Mouse (Mus musculus) heart, postnatal 0 days (tissue): ENCODE measurements around the gene Slc39a11. TPM values are rescaled to one million over a fixed set of nuclear protein-coding genes. Genes with fewer than 3 reads are reported as not detected.

Experiments
- ATAC-seq: fragments of 200-750 bp; cut with Nextera tagmentation; 2 replicates; pipeline ENCODE4 v1.8.0; 2017; ENCODE audit warnings: low read depth, moderate number of reproducible peaks, moderate library complexity; ENCODE audit not compliant: insufficient read depth
- DNase-seq: peaks from one replicate; pipeline ENCODE4 v3.0.0-alpha.2; 2016; ENCODE audit warnings: low spot score
- H3K27ac ChIP-seq: fragments of 300-500 bp; sonication (generic); 2 replicates; pipeline ENCODE4 v1.5.1; 2014; ENCODE audit warnings: low read depth, mild to moderate bottlenecking
- H3K27me3 ChIP-seq: fragments of 300-500 bp; sonication (generic); 2 replicates; pipeline ENCODE4 v1.6.1; 2014; ENCODE audit warnings: low read length, mixed read lengths; ENCODE audit not compliant: control insufficient read depth, insufficient read depth
- H3K36me3 ChIP-seq: fragments of 300-500 bp; sonication (generic); replicated peaks from 2 replicates; pipeline ENCODE4 v1.6.1; 2014; ENCODE audit warnings: low read length, mixed read lengths; ENCODE audit not compliant: control insufficient read depth, insufficient read depth
- H3K4me1 ChIP-seq: fragments of 300-500 bp; sonication (generic); 2 replicates; pipeline ENCODE4 v1.6.1; 2014; ENCODE audit warnings: antibody characterized with exemption; ENCODE audit not compliant: control insufficient read depth, insufficient read depth
- H3K4me2 ChIP-seq: fragments of 300-500 bp; sonication (generic); 2 replicates; pipeline ENCODE4 v1.6.1; 2014; ENCODE audit warnings: low read depth, mild to moderate bottlenecking, low read length, moderate library complexity
- H3K4me3 ChIP-seq: fragments of 300-500 bp; sonication (generic); 2 replicates; pipeline ENCODE4 v1.5.1; 2014; ENCODE audit warnings: low read depth, low read length
- H3K9ac ChIP-seq: fragments of 300-500 bp; sonication (generic); replicated peaks from 2 replicates; pipeline ENCODE4 v1.6.1; 2014; ENCODE audit warnings: low read depth, low read length, mixed read lengths
- H3K9me3 ChIP-seq: fragments of 300-500 bp; sonication (generic); replicated peaks from 2 replicates; pipeline ENCODE4 v1.6.1; 2016; ENCODE audit warnings: low read length; ENCODE audit not compliant: control insufficient read depth
- CTCF ChIP-seq: IDR thresholded peaks from 2 replicates; pipeline ENCODE4 v1.5.1; 2016; ENCODE audit warnings: antibody characterized with exemption, control low read depth, low read depth
- EP300 ChIP-seq: IDR thresholded peaks from 2 replicates; pipeline ENCODE4 v1.6.1; 2016; ENCODE audit warnings: antibody characterized with exemption, low read depth
- WGBS: fragments of 180-500 bp; shearing (Covaris S2); extraction: QIAGEN DNeasy Blood & Tissue Kit; methylation state at CpG from one replicate; pipeline ENCODE4 v1.1.7; 2014; 5-methylcytosine and 5-hydroxymethylcytosine counted together
- polyA plus RNA-seq: library from polyadenylated mRNA; unstranded; fragments of >200 nt; fragmentation: Nextera tagmentation; extraction: Ambion mirVana; gene quantifications from 2 replicates; pipeline ENCODE4 v1.2.1, GENCODE M21; 2015
- total RNA-seq: library from RNA; depleted of rRNA; stranded (reverse); fragments of >200 nt; gene quantifications from 2 replicates; pipeline ENCODE4 v1.2.3, GENCODE M21; 2014; ENCODE audit warnings: low replicate concordance

Slc39a11 gene
- total and polyA plus RNA-seq, 2 experiments from 2014 or later, result 8.6 to 16.3 TPM

DNA sequence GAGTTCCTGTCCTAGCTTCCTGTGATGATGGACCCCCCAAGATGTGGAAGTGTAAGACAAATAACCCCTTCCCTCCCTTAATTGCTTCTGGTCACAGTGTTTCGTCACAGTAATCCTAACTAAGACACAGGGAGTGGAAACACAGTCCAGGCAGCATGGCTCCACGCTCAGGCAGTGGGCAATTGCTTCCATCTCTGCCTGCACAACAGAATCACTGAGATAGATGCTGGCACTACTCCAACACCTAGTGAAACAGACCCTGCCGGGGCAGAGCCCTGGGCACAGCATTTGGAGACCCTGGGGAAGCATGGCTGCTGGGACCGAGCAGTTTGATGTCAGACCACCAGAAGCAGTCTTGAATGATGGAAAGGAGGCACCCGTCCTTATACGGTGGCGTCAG, 115.9 kb downstream of the Slc39a11 start:
- Histone ChIP-seq H3K9ac (no peak overlapping the region), H3K4me3 (no peak overlapping the region), H3K4me1 (no peaks in the 10 kb centered on the region), H3K27ac (no peak overlapping the region), H3K27me3 (no peaks in the 10 kb centered on the region), H3K4me2 (no peak overlapping the region), H3K36me3 (no peaks in the 10 kb centered on the region), H3K9me3 (no peaks in the 10 kb centered on the region)
- WGBS, result 58% methylated on average over 7 of the region's 7 CpGs
- ATAC-seq, result no peak
- TF ChIP-seq CTCF, result no peak
- no peak for TF ChIP-seq EP300
- no peak for DNase-seq

DNA sequence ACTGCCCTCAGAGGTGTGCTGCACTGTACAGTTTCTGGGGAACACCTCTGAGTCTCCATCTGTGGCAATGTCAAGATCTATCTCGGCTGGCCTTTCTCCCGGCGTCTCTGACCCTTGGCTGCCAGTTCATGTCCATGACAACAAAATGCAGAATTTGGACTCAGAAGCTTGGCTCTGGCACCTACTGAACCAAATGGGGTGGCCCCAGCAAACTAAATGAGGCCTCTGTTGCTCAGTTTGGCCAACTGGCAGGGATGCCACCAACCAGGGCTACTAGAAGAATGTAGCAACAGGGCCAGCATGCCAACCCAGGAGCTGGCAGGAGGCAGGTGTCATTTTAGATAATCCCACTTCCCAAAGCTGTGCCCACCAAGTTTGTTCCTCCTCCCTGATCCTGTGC, 121.5 kb downstream of the Slc39a11 start:
- H3K9ac ChIP-seq, result no peak overlapping the region
- DNase-seq (no peak), ATAC-seq (no peak)
- no peaks in the 10 kb centered on the region for H3K4me1 ChIP-seq
- TF ChIP-seq EP300 (no peak), CTCF (no peak)
- no peak overlapping the region for H3K4me2 ChIP-seq
- no peak overlapping the region for H3K27ac ChIP-seq
- H3K27me3 ChIP-seq, result no peaks in the 10 kb centered on the region
- 89% methylated on average over 3 of the region's 3 CpGs for WGBS
- H3K36me3 ChIP-seq, result no peaks in the 10 kb centered on the region
- H3K4me3 ChIP-seq, result no peak overlapping the region
- H3K9me3 ChIP-seq, result no peaks in the 10 kb centered on the region

DNA sequence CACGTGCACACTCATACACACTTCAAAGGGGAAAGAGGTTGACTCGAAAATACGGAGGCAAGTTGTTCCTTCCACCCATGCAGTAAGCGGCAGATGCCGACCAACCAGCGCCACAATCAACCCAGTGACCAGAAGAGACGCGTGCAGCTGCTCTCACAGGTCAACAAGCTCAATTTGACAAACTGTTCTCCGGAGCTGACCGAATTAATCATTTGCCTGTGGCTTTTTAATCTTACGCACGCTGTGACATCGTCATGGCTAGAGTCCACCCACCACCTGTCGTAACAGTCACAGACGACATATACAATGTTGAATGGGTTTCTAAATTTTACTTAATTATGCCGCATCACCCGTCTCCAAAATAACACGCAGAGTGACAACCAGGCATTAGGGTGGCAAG, 124.1 kb downstream of the Slc39a11 start:
- 89% methylated on average over 18 of the region's 18 CpGs for WGBS
- Histone ChIP-seq H3K27me3 (no peaks in the 10 kb centered on the region), H3K27ac (no peak overlapping the region), H3K36me3 (no peaks in the 10 kb centered on the region; the same call in 1 of the 2 replicates), H3K4me3 (no peak overlapping the region), H3K9ac (no peak overlapping the region), H3K4me1 (no peaks in the 10 kb centered on the region), H3K9me3 (no peaks in the 10 kb centered on the region), H3K4me2 (no peak overlapping the region)
- ATAC-seq (no peak), DNase-seq (no peak)
- TF ChIP-seq CTCF (no peak), EP300 (no peak)

DNA sequence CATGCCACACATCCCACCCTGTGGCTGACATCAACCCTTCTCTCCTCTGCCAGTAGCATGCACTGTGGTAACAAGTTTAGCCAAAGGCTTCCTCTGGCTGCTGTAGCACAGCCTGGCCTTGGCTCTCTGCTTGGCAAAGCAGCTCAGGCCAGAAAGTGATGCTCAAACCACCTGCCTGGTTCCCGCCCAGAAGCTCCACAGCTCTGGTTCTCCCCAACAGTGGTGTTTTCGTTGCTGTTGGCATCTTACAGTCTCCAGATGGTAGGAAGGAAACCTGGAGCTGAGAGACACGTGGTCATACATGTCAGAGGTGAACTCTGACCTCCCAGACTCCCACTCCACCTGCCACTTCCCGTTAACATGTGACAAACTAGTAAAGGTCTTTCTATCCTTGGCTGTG, 127.2 kb downstream of the Slc39a11 start:
- 72% methylated on average over 4 of the region's 4 CpGs for WGBS
- Histone ChIP-seq H3K27me3 (no peaks in the 10 kb centered on the region), H3K9me3 (no peaks in the 10 kb centered on the region), H3K27ac (no peak overlapping the region), H3K4me2 (no peak overlapping the region), H3K4me1 (no peaks in the 10 kb centered on the region), H3K36me3 (no peaks in the 10 kb centered on the region; the same call in 1 of the 2 replicates), H3K4me3 (no peak overlapping the region), H3K9ac (no peak overlapping the region)
- ATAC-seq (no peak), DNase-seq (no peak)
- TF ChIP-seq CTCF, result no peak
- TF ChIP-seq EP300, result no peak

DNA sequence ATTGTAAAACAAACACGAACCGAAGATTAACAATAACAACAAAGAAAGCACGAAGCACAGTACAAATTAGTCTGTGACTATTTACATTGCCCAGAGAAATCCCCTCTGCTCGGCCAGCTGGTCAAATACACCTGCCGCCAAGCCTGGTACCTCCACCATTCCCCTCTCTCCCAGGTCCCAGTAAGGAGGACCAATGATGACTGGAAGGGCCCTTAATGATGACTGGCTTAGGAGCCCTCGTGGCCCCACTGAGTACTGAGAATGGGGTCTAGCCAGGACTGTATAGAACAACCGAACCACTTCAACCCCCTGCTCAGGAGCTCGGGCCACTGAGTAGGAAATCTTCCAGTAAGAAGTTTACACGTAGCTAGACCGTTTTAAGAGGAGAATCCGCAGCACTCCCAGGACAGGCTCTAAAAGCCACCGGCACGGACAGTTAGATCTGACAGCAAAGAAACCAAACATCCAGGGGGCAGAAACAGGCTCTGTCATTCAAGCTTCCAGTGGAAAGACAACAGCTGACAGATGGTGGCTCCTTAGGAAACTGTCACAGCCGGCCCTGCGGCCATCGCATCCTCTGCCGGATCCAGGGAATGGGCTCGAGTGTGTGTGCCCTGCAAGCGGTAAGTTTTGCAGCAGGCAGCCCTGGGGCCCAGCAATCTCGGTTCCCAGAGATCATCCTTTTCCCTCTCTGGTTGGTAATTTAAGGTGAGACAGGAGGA, 128.2 kb downstream of the Slc39a11 start:
- DNase-seq, result no peak
- Histone ChIP-seq H3K27ac (no peak overlapping the region), H3K4me3 (no peak overlapping the region), H3K4me1 (no peaks in the 10 kb centered on the region), H3K27me3 (no peaks in the 10 kb centered on the region), H3K4me2 (no peak overlapping the region), H3K36me3 (no peaks in the 10 kb centered on the region; the same call in 1 of the 2 replicates), H3K9me3 (no peaks in the 10 kb centered on the region), H3K9ac (no peak overlapping the region)
- WGBS, result 87% methylated on average over 20 of the region's 20 CpGs
- TF ChIP-seq EP300 (no peak), CTCF (no peak)
- no peak for ATAC-seq
